Mouse (Mus musculus) embryonic fibroblast, embryonic 13.5 days (primary cell): ENCODE measurements around the gene Rpl9-ps1. TPM values are rescaled to one million over a fixed set of nuclear protein-coding genes. Genes with fewer than 3 reads are reported as not detected.
A peak's percentile ranks its signal among the peaks of the same experiment; 100 is the strongest.

Experiments
- H3K27ac ChIP-seq: 2 replicates; pipeline ENCODE4 v1.5.1; 2012; ENCODE audit warnings: low read length, control low read depth, inconsistent platforms; ENCODE audit not compliant: insufficient read depth
- H3K4me1 ChIP-seq: 2 replicates; pipeline ENCODE4 v1.6.1; 2011; ENCODE audit warnings: low read length; ENCODE audit not compliant: control insufficient read depth, insufficient read depth
- H3K4me3 ChIP-seq: 2 replicates; pipeline ENCODE4 v1.5.1; 2011; ENCODE audit warnings: mild to moderate bottlenecking, control low read depth, low read length; ENCODE audit not compliant: insufficient read depth
- CTCF ChIP-seq: IDR thresholded peaks from 2 replicates; pipeline ENCODE4 v1.5.1; 2011; ENCODE audit warnings: mild to moderate bottlenecking, control low read depth, low read length, moderate library complexity, borderline replicate concordance; ENCODE audit not compliant: insufficient read depth
- POLR2A ChIP-seq: IDR thresholded peaks from 2 replicates; pipeline ENCODE4 v1.6.1; 2011; ENCODE audit warnings: low read depth, mild to moderate bottlenecking, control low read depth, low read length, moderate library complexity
- polyA plus RNA-seq: library from polyadenylated mRNA; stranded (reverse); fragments of >200 nt; gene quantifications from 2 replicates; pipeline ENCODE4 v1.2.4, GENCODE M21; 2011; ENCODE audit warnings: low read depth; ENCODE audit not compliant: missing spikeins, insufficient read length

The Rpl9-ps1 gene
- polyA plus RNA-seq, 1 experiment = not detected

- TF ChIP-seq POLR2A = no peak
- TF ChIP-seq CTCF = no peak
- Histone ChIP-seq H3K27ac (no peak within 1 kb of the TSS), H3K4me3 (no peak within 1 kb of the TSS), H3K4me1 (no peaks in the 10 kb centered on the region)
These were observed 4.0 kb upstream of the Rpl9-ps1 start, which contains the start of gene Ccl3 for GRCm38 (mm10) chr11:83649305-83649841. Ccl3 (minus strand) TSS chr11:83649355.

DNA sequence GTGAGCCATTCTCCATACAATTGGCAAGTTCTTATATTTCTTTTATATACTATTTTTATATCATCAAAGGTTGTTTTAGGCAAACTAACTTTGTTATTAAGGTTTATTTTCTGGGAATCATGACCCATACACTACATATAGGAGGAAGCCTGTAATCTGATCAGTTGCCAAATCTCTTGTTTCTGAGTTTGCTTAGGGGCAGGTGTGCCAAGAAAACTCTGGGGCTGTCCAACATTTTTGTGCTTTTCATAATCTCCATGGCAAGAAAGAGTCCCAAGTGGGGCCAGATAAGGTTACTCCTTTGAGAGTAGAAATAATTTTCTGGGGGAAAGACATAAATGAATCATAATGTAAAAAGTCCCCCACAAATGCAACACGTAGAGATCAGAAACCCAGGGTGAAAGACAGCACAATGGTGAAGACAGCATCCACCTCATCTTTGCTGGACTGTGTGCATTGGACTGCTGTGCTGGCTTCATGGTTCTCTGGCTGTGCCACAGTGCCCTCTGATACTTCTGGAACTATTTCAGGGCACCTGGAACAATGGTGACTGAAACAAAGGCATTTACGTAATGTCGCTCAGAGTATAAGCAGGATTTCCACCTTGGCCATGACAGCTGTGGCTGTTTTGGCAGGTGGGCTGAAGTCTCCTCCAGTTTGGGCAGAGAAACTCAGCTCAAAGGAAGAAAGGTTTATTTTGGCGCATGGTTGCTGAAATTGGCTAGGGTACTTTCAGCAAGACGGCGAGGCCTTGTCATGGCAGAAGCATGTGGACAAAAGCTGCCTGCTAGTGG is 1.1 kb upstream of the Rpl9-ps1 start:
- H3K4me3 ChIP-seq = no peak overlapping the region
- no peaks in the 10 kb centered on the region for H3K4me1 ChIP-seq
- H3K27ac ChIP-seq = no peak overlapping the region
- TF ChIP-seq POLR2A (no peak), CTCF (no peak)

DNA sequence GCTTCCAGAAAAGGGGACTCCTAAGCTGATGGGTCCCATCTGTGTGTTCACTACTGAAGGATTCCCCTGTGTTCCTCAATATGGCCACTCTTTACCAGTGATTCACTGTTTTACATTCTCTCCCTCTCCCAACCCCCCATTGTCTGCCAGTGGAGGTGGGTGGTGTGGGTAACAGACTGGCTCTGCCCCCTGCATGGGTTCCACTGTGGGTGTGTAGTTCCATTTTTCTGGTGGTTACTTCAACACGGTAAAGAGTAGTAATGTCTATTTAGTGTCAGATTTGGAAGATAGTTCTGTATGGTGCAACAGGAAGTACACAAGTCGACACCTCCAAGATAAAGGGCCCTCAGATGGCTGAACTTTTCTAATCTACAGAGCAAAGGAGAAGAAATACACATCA is 4.2 kb downstream of the Rpl9-ps1 start:
- no peaks in the 10 kb centered on the region for H3K4me1 ChIP-seq
- H3K4me3 ChIP-seq = no peak overlapping the region
- no peak overlapping the region for H3K27ac ChIP-seq
- TF ChIP-seq POLR2A (no peak), CTCF (no peak)

DNA sequence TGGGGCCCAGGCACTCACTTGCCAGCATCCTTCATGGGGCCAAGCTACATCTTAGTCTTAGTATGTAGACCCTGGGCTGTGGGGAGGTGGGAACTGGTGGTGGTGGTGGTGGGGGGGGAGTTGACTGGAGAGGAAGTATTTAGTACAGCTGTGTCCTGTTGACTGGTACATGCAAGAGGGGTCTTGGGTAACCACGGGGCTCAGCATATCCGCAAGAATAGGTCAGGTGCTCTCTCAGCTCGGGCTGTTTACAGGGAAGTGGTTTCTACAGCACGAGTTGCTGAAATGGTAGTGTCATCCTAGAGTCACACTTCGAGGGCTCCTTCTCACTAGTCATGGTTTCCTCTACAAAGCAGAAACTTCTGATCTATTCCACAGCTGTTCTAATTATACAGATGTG is 5.3 kb downstream of the Rpl9-ps1 start:
- no peaks in the 10 kb centered on the region for H3K4me1 ChIP-seq
- no peak overlapping the region for H3K27ac ChIP-seq
- H3K4me3 ChIP-seq = no peak overlapping the region
- no peak for TF ChIP-seq CTCF
- no peak for TF ChIP-seq POLR2A

- Histone ChIP-seq H3K27ac (no peak overlapping the region), H3K4me3 (no peak overlapping the region), H3K4me1 (no peaks in the 10 kb centered on the region)
- no peak for TF ChIP-seq CTCF
- no peak for TF ChIP-seq POLR2A
These were observed 5.9 kb downstream of the Rpl9-ps1 start for GRCm38 (mm10) chr11:83639533-83639932.

GRCm38 (mm10) chr11:83638934-83639333 is 6.5 kb downstream of the Rpl9-ps1 start:
- H3K4me1 ChIP-seq = no peaks in the 10 kb centered on the region
- TF ChIP-seq POLR2A (no peak), CTCF (no peak)

DNA sequence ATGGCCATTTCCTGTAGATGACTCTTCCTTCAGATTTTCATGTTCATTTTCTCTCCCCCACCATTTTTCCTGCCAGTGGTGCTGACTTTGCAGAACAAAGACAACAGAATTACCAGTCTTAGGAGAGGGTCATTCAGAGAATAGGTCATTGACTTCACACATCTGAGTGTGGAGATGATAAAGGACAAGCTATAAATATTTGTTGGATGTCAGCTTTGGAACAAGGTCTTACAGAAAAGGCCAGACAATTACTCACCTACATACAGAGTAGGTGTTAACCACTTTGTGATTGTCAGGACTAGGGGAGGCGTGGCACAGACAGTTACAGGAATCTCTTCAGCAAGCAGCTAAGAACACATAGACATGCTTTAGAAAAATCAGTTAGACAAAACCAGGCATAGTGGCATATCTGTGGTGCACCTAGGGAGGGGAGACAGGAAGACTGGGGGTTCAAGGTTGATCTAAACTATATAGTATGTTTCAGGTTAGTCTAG is 8.6 kb downstream of the Rpl9-ps1 start:
- no peak for TF ChIP-seq POLR2A
- no peak for TF ChIP-seq CTCF
- Histone ChIP-seq H3K27ac (no peak overlapping the region), H3K4me1 (no peaks in the 10 kb centered on the region)

More at GRCm38 (mm10) chr11:83638934-83639333, 6.5 kb downstream of the Rpl9-ps1 start:
- H3K4me3 ChIP-seq = no peak overlapping the region
- no peak overlapping the region for H3K27ac ChIP-seq

GRCm38 (mm10) chr11:83634898-83635297 is 10.5 kb downstream of the Rpl9-ps1 start:
- Histone ChIP-seq H3K4me3 (no peak overlapping the region), H3K27ac (no peak overlapping the region), H3K4me1 (peaks cover 3% of the 10 kb centered on the region; the same call in 1 of the 2 replicates)
- TF ChIP-seq POLR2A (no peak), CTCF (no peak)

More for the DNA sequence above, 8.6 kb downstream of the Rpl9-ps1 start:
- H3K4me3 ChIP-seq = no peak overlapping the region

DNA sequence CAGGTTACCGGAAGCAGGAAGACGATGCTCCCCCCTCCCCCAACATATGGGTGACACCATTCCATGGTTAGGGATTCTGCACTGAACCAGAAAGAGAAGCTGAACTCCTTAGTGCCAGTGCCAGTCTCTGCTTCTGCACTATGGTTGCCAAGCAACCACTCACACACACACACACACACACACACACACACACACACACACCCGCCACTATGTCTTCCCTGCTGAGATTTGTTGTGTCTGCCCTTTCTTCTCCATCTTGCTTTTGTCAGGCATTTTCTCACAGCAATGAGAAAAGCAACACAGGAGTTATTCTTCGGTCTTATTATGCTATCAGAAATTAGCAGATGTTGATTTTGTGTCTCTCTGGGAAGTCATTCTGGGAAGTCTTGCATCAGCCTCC is 11.0 kb downstream of the Rpl9-ps1 start:
- H3K4me1 ChIP-seq = peaks cover 3% of the 10 kb centered on the region; the same call in 1 of the 2 replicates
- no peak overlapping the region for H3K4me3 ChIP-seq
- no peak for TF ChIP-seq CTCF
- TF ChIP-seq POLR2A = no peak
- no peak overlapping the region for H3K27ac ChIP-seq

- TF ChIP-seq POLR2A = no peak
- TF ChIP-seq CTCF = peak; percentile 47; the same call in 1 of the 2 replicates
- peaks cover 3% of the 10 kb centered on the region; the same call in 1 of the 2 replicates for H3K4me1 ChIP-seq
- no peak overlapping the region for H3K4me3 ChIP-seq
- H3K27ac ChIP-seq = no peak overlapping the region
These were observed 12.7 kb downstream of the Rpl9-ps1 start for GRCm38 (mm10) chr11:83632744-83633143.
